Comparison of ENCODE assay signal across 13 mouse cellular contexts in the genomic region with DNA sequence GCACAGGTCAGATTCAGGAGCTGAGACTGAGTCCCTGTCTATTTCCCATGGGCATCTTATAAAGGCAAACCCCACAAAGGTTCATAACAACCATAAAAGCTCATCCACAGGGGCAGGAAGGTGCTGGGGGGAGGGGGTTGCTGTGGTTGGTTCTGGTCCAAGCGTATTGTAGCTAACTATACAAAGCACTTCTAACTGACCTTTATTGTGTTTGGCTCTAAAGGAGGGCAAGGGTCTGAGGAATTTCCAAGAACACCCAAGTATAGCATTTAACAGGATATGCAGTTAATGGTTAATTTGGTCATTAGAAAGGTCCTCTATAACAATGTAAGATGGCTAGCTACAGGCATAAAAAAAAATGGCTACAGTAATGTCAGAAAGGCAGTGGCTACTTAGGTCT.
"Had no signal": no experiment of that assay in that cellular context is flagged by ENCODE, and none has a peak within 500 bp of the region (broad histone marks: within the 10 kb centered on the region; RNA-seq: fewer than 3 reads in every experiment).

No protein-coding gene starts in this region.

- H3K4me3 ChIP-seq: left cerebral cortex, adult 2 months; liver, embryonic 13.5 days had no signal

- H3K27me3 ChIP-seq: liver, embryonic 13.5 days had no signal

- H3K27ac ChIP-seq: left cerebral cortex, adult 2 months; liver, embryonic 13.5 days; stomach, postnatal 0 days had no signal

- H3K4me2 ChIP-seq: liver, embryonic 13.5 days; midbrain, embryonic 11.5 days had no signal

- H3K36me3 ChIP-seq: liver, embryonic 13.5 days had no signal

- DNase-seq: kidney, adult 9 months; kidney, postnatal 36 days; layer of hippocampus, postnatal 36 days; liver, embryonic 13.5 days; lung, adult 2 months; lung, postnatal 14 days; lung, postnatal 4 days; midbrain, embryonic 14.5 days; right cerebral cortex, postnatal 4 days; thymus, postnatal 4 days had no signal

- H3K9me3 ChIP-seq: liver, embryonic 13.5 days had no signal

- H3K9ac ChIP-seq: liver, embryonic 13.5 days had no signal
